Mouse (Mus musculus) heart, embryonic 14.5 days (tissue): ENCODE measurements around the gene Map1s. TPM values are rescaled to one million over a fixed set of nuclear protein-coding genes. Genes with fewer than 3 reads are reported as not detected.

Experiments used
- ATAC-seq: fragments of 200-750 bp; cut with Nextera tagmentation; 2 replicates; pipeline ENCODE4 v1.8.0; 2017; ENCODE audit warnings: low read depth, moderate TSS enrichment; ENCODE audit not compliant: insufficient number of reproducible peaks, insufficient read depth, low FRiP score
- H3K27ac ChIP-seq, 2 experiments: fragments of 200-500 bp in 1 of 2; fragments of 300-500 bp in 1 of 2; sonication (generic) in 1 of 2; replicated peaks in 1 of 2; 2 replicates each; pipeline ENCODE4 v1.5.1; 2012 to 2014; ENCODE audit warnings: low read depth in 2 of 2, low read length in 2 of 2, control low read depth in 1 of 2, mild to moderate bottlenecking in 1 of 2, mixed read lengths in 1 of 2; ENCODE audit not compliant: control insufficient read depth in 1 of 2, insufficient read depth in 1 of 2
- H3K27me3 ChIP-seq: fragments of 300-500 bp; sonication (generic); 2 replicates; pipeline ENCODE4 v1.6.1; 2014; ENCODE audit warnings: mild to moderate bottlenecking, low read length, control low read depth; ENCODE audit not compliant: control insufficient read depth, insufficient read depth
- H3K36me3 ChIP-seq: fragments of 300-500 bp; sonication (generic); 2 replicates; pipeline ENCODE4 v1.6.1; 2014; ENCODE audit warnings: mild to moderate bottlenecking, control low read depth, low read length, mixed read lengths; ENCODE audit not compliant: control insufficient read depth, insufficient read depth
- H3K4me1 ChIP-seq, 2 experiments: fragments of 200-500 bp in 1 of 2; fragments of 300-500 bp in 1 of 2; sonication (generic) in 1 of 2; 2 replicates each; pipeline ENCODE4 v1.6.1; 2012 to 2014; ENCODE audit warnings: low read length in 2 of 2, control low read depth in 1 of 2, mixed read lengths in 1 of 2; ENCODE audit not compliant: control insufficient read depth in 2 of 2, insufficient read depth in 2 of 2
- H3K4me2 ChIP-seq: fragments of 300-500 bp; sonication (generic); 2 replicates; pipeline ENCODE4 v1.6.1; 2014; ENCODE audit warnings: mild to moderate bottlenecking, low read length
- H3K4me3 ChIP-seq, 2 experiments: fragments of 200-500 bp in 1 of 2; fragments of 300-500 bp in 1 of 2; sonication (generic) in 1 of 2; 2 replicates each; pipeline ENCODE4 v1.5.1; 2012 to 2014; ENCODE audit warnings: low read length in 2 of 2, mild to moderate bottlenecking in 2 of 2, control low read depth in 1 of 2, low read depth in 1 of 2, moderate library complexity in 1 of 2; ENCODE audit not compliant: control insufficient read depth in 1 of 2, insufficient read depth in 1 of 2
- H3K9ac ChIP-seq: fragments of 300-500 bp; sonication (generic); 2 replicates; pipeline ENCODE4 v1.6.1; 2014; ENCODE audit warnings: mild to moderate bottlenecking, low read length
- H3K9me3 ChIP-seq: fragments of 300-500 bp; sonication (generic); 2 replicates; pipeline ENCODE4 v1.6.1; 2016; ENCODE audit warnings: low read length, control low read depth; ENCODE audit not compliant: control insufficient read depth
- whole genome bisulfite sequencing: fragments of 180-500 bp; shearing (Covaris S2); extraction: QIAGEN DNeasy Blood & Tissue Kit; methylation state at CpG from one replicate; pipeline ENCODE4 v1.1.7; 2014; 5-methylcytosine and 5-hydroxymethylcytosine counted together
- polyA plus RNA-seq: library from polyadenylated mRNA; unstranded; fragments of >200 nt; fragmentation: Nextera tagmentation; extraction: Ambion mirVana; gene quantifications from 2 replicates; pipeline ENCODE4 v1.2.1, GENCODE M21; 2014

The Map1s gene
- polyA plus RNA-seq, 1 experiment from 2014 or later = 29.9 TPM

DNA sequence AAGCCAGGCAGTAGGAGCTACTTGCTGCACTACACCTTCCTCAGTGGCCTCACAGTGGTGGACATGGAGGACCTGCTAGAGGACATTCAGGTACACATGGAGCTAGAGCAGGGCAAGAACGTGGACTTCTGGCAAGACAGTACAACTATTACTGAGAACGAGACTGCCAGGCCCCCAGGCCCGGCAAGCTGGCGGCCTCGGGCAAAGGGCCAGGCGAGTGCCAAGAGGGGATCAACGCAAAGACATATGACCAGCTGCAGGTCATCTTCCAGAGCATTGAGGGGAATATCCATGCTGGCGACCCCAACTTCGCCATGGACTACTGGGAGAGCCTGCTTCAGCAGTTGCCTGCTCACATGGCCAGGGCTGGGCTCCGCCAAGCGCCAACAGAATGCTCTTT, 26.0 kb downstream of the Map1s start:
- H3K4me2 ChIP-seq = no peak overlapping the region
- no peak overlapping the region for H3K4me3 ChIP-seq
- no peak for ATAC-seq
- H3K27ac ChIP-seq = no peak overlapping the region
- H3K36me3 ChIP-seq = no peaks in the 10 kb centered on the region
- H3K4me1 ChIP-seq = 0 out of 4 replicates have a peak, but pooled peaks cover 0 to 3% of the 10 kb centered on the region in 2 experiments
- H3K9ac ChIP-seq = no peak overlapping the region
- no peaks in the 10 kb centered on the region for H3K9me3 ChIP-seq
- 93% methylated on average over 11 of the region's 11 CpGs for WGBS
- H3K27me3 ChIP-seq = no peaks in the 10 kb centered on the region

DNA sequence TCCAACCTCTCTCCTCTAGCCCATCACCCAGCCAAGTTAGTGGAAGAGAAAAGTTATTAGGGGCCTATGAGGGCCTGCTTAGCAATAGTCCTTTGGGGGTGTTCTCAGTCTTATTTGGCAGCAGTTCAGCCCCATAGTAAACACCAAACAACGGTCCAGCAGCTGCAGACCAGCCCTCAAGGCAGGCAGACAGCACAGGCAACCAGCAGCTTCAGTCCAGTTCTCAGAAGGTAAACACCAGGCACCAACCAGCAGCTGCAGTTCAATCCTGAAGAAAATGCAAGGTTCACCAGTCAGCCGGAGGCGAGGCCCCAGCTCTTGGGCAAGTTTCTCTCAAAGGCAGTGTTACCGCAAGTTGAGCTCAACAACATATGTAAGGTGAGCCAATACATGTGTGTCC, 27.3 kb downstream of the Map1s start:
- 86% methylated on average over 4 of the region's 4 CpGs for WGBS
- 0 out of 4 replicates have a peak, but pooled peaks cover 0 to 3% of the 10 kb centered on the region in 2 experiments for H3K4me1 ChIP-seq
- H3K4me2 ChIP-seq = no peak overlapping the region
- ATAC-seq = no peak
- H3K27ac ChIP-seq = no peak overlapping the region
- no peak overlapping the region for H3K9ac ChIP-seq
- H3K36me3 ChIP-seq = no peaks in the 10 kb centered on the region
- no peaks in the 10 kb centered on the region for H3K27me3 ChIP-seq
- H3K9me3 ChIP-seq = no peaks in the 10 kb centered on the region
- H3K4me3 ChIP-seq = no peak overlapping the region

DNA sequence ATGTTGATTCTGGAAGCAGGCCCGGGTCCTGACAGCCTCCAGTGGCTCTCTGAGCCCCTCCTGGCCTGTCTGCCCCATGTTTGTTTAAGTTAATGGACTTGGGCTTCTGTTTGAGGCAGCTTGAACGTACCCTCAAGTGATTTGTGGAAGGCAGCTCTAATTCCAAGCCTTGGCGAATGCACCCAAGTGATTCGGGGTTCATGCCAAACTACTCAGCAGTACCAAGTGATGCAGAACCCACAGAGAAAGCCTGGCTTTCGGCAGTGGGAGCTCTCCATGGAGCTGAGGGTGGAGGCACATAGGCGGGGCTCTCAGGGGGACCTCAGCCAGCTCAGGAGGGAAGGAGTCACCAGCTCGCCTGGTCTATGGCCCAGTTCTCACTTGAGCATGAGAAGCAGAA, 29.1 kb downstream of the Map1s start:
- no peak overlapping the region for H3K4me2 ChIP-seq
- H3K36me3 ChIP-seq = no peaks in the 10 kb centered on the region
- no peak overlapping the region for H3K4me3 ChIP-seq
- H3K9ac ChIP-seq = no peak overlapping the region
- no peaks in the 10 kb centered on the region for H3K27me3 ChIP-seq
- no peaks in the 10 kb centered on the region for H3K9me3 ChIP-seq
- WGBS = 62% methylated on average over 7 of the region's 7 CpGs
- no peaks in the 10 kb centered on the region for H3K4me1 ChIP-seq
- no peak for ATAC-seq
- H3K27ac ChIP-seq = no peak overlapping the region

DNA sequence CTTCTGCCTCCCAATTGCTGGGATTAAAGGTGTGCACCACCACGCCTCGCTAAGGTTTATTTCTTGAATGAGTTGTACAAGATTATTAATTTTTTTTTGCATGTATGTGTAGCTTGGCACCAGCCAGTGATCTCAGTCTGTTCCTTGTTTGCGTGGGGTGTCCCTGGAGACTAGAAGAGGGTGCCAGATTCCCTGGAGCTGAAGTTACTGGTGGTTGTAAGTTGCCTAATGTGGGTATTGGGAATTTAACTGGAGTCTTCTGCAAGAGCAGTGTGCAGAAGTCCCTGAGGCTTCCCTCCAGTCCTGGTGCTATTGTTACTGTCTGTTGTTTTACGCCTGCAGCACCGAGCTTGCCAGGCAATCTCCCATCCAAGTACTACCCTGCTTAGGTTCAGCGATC, 31.5 kb downstream of the Map1s start:
- Histone ChIP-seq H3K9ac (no peak overlapping the region), H3K27me3 (no peaks in the 10 kb centered on the region), H3K36me3 (no peaks in the 10 kb centered on the region), H3K27ac (no peak overlapping the region), H3K9me3 (no peaks in the 10 kb centered on the region), H3K4me2 (no peak overlapping the region), H3K4me1 (no peaks in the 10 kb centered on the region), H3K4me3 (no peak overlapping the region)
- no peak for ATAC-seq
- 82% methylated on average over 6 of the region's 6 CpGs for WGBS

DNA sequence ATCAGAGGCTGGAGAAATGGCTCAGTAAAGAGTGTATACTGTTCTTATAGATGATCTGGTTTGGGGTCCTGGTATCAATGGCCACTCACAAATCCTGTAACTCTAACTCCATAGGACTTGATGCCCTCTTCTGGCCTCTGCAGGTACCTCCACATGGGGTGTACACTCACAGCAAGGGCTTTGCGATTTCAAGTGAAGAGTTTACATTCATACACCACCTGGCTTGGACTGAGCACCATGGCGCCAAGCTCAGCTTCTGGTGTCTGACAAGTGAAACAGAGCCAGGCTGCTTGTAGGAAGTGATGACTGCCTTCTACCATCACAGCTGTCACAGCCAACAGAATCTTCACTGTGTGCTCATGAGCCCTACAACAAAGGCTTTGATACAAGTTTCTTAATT, 35.7 kb downstream of the Map1s start:
- Histone ChIP-seq H3K4me3 (no peak overlapping the region), H3K9me3 (no peaks in the 10 kb centered on the region), H3K4me2 (no peak overlapping the region), H3K36me3 (no peaks in the 10 kb centered on the region), H3K27ac (no peak overlapping the region), H3K27me3 (no peaks in the 10 kb centered on the region), H3K4me1 (no peaks in the 10 kb centered on the region), H3K9ac (no peak overlapping the region)
- no peak for ATAC-seq
- 58% methylated on average over 2 of the region's 2 CpGs for WGBS

DNA sequence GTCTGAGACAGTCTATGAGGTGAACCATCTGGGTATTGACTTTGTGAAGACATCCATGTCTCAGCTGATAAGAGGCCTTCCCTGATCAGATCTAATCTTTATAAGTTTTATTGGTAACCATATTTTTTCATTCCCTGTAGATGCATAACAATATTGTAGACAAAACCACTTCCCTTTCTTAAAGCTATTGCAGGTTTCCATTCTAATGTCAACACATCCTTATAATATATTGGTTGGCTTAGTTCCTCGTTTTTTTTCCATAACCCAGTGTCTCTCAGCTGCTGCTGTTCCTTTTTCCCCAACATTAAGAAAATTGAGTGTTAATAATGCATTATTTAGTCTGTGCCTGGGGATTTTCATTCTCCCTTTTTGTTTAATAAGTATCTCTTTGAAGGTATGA, 37.5 kb downstream of the Map1s start:
- no peaks in the 10 kb centered on the region for H3K4me1 ChIP-seq
- H3K9me3 ChIP-seq = no peaks in the 10 kb centered on the region
- ATAC-seq = no peak
- no peak overlapping the region for H3K27ac ChIP-seq
- H3K9ac ChIP-seq = no peak overlapping the region
- no peaks in the 10 kb centered on the region for H3K36me3 ChIP-seq
- H3K4me3 ChIP-seq = no peak overlapping the region
- H3K27me3 ChIP-seq = no peaks in the 10 kb centered on the region
- no peak overlapping the region for H3K4me2 ChIP-seq
- WGBS = 24% methylated on average over 1 of the region's 1 CpGs

DNA sequence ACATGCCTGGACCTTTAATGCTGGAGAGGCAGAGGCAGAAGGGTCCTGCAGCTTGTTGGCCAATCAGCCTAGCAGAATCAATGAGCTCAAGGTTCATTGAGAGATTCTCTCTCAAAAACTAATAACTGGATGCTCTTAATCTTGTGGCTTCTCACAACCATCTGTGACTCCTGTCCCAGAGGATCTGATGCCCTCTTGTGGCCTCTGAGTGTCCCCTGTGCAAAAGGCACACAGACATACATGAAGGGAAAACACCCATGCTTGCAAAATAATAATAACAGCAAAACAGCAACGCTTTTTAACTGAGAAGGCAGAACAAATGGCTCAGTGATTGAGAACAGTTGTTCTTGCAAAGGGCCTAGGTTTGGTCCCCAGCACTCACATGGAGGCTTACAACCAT, 44.1 kb downstream of the Map1s start:
- H3K4me2 ChIP-seq = no peak overlapping the region
- H3K36me3 ChIP-seq = no peaks in the 10 kb centered on the region
- no peak overlapping the region for H3K9ac ChIP-seq
- no peaks in the 10 kb centered on the region for H3K27me3 ChIP-seq
- no peak for ATAC-seq
- no peak overlapping the region for H3K4me3 ChIP-seq
- H3K27ac ChIP-seq = no peak overlapping the region
- 51% methylated on average over 1 of the region's 1 CpGs for WGBS
- H3K4me1 ChIP-seq = no peaks in the 10 kb centered on the region
- H3K9me3 ChIP-seq = no peaks in the 10 kb centered on the region

DNA sequence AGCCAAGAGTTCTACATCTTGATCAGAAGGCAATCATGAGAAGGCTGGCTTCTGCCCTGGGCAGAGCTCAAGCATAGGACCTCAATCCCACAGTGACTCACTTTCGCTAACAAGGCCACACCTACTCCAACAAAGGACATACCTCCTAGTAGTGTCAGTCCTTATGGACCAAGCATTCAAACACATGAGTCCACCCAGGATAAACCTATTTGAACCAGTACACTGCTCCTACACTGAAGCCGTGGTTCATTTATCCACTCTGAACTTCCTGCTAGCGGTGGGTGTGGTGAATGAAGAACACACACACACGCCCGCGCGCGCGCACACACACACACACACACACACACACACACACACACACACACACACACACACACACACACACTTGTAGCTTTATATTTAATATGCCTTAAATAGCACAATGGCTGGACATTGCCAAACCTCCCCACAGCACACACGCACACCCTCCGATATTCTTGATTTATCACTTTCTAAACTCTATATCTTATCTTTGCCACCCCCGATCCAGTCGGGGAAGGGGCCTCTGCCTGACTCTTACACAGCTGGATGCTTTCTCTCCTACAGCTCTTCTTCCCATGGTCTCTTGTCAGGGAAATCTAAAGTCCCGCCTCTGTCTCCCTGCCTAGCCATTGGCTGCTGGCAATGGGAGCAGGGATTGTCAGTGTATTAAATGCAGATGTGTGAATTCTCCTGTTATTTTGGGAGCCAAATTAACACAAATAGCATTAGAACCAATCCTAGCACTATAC, 55.2 kb downstream of the Map1s start:
- ATAC-seq = no peak
- H3K4me1 ChIP-seq = no peaks in the 10 kb centered on the region
- no peak overlapping the region for H3K4me3 ChIP-seq
- 63% methylated on average over 14 of the region's 14 CpGs for WGBS
- no peak overlapping the region for H3K9ac ChIP-seq
- H3K36me3 ChIP-seq = no peaks in the 10 kb centered on the region
- H3K4me2 ChIP-seq = no peak overlapping the region
- no peaks in the 10 kb centered on the region for H3K9me3 ChIP-seq
- no peaks in the 10 kb centered on the region for H3K27me3 ChIP-seq
- H3K27ac ChIP-seq = no peak overlapping the region
